Mouse (Mus musculus): ENCODE results near the gene Tmem151a. TPM values are rescaled to one million over a fixed set of nuclear protein-coding genes. Genes with fewer than 3 reads are reported as not detected.

Tmem151a gene
- polyA plus RNA-seq, 1 experiment: 146 TPM

DNA sequence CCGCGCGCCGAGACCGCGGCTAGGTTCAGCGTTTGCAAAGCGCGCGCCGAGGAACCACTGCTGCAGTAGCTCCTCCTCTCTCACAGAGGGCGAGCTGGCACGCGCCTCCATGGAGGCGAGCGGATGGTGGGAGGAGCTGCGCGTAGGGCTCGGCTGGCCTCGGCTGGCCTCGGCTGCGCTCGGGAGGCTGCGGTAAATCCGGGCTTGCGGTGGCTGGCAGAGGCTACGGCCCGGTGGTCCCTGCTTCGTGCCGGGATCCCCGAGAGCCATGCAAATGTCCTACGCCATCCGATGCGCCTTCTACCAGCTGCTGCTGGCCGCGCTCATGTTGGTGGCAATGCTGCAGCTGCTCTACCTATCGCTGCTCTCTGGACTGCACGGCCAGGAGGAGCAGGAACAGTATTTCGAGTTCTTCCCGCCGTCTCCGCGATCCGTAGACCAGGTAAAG lies 46.6 kb downstream of the Tmem151a start, which contains the start of the genes B4gat1 and AC124502.3:
Gene B4gat1, plus strand, starts transcription at position 118 of the 448 bp plus-strand sequence.
Gene AC124502.3, plus strand, starts transcription at position 183 of the 448 bp plus-strand sequence.
- peak; percentile 83 for TF ChIP-seq POLR2A (IDR thresholded peaks at IDR 0.05; ENCODE audit: extremely low read depth, insufficient read depth, low read length)
- TF ChIP-seq CTCF (IDR thresholded peaks at IDR 0.05; ENCODE audit: extremely low read depth, insufficient read depth, low read length): no peak
- peak within 1 kb of the TSS; percentile 62 for H3K27ac ChIP-seq (ENCODE audit: insufficient read depth, low read length)
- H3K4me3 ChIP-seq (ENCODE audit: insufficient read depth, low read length): peak within 1 kb of the TSS; percentile 65
- no peaks in the 10 kb centered on the region for H3K4me1 ChIP-seq (ENCODE audit: control insufficient read depth, insufficient read depth, low read length)

DNA sequence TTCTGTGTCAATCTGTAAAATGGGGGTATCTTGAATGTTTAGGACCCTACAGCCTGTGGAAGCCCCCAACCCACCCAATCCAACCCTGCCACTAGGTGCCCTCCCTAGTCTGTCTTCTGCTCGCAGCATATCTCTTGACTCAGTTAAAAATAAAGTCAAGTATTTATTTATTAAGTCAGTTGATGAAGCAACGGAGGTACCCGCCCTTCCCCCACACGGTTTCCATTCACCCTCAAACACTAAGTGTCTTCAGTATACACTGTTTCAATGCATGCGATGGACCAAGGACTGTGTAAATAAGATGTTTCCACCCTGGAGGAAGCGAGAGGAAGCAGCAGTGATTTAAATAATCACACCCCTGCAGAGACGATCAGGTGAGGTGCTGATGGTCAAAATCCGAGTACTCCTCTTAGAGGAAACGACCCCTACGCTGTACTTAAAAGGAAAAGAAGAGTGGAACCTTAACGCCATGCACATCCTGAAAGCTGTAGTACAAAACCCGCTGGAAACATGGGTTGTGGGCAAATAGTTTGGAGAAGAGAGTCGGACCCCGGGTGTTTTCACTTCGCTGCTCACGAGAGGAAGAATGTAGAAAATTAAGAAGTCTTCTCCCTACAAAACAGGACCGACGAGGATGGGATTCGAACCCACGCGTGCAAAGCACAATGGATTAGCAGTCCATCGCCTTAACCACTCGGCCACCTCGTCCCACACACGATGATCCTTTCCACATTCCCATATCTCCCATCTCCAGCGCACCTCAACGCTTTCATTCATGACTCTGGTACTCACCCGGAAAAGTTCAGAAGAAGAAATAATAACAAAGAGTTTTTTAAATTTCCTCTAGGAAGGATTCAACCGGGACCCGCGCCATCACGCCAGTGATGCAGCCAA lies 47.4 kb downstream of the Tmem151a start:
- no peak overlapping the region for H3K27ac ChIP-seq (ENCODE audit: insufficient read depth, low read length)
- no peaks in the 10 kb centered on the region for H3K4me1 ChIP-seq (ENCODE audit: control insufficient read depth, insufficient read depth, low read length)
- TF ChIP-seq POLR2A (IDR thresholded peaks at IDR 0.05; ENCODE audit: extremely low read depth, insufficient read depth, low read length): no peak
- no peak for TF ChIP-seq CTCF (IDR thresholded peaks at IDR 0.05; ENCODE audit: extremely low read depth, insufficient read depth, low read length)
- peak overlapping the region; percentile 65 for H3K4me3 ChIP-seq (ENCODE audit: insufficient read depth, low read length)

DNA sequence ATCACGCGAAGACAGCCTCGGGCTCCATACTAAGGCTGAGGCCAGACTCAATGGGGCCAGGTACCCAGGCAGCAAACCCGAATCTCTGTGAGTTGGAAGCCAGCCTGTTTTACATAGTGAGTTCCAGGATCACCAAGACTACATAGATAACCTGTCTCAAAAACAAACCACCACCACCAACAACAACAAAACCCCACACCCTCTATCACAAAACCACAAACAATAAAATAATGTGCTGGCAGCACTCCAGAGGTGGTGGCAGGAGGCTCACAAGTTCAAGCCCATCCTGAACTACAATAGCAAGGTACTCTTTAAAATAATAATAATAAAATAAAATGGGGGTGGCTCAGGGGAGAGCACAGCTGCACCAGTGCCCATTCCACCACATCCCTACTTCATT lies 48.8 kb downstream of the Tmem151a start:
- Histone ChIP-seq H3K4me1 (ENCODE audit: control insufficient read depth, insufficient read depth, low read length) (no peaks in the 10 kb centered on the region), H3K27ac (ENCODE audit: insufficient read depth, low read length) (no peak overlapping the region), H3K4me3 (ENCODE audit: insufficient read depth, low read length) (no peak overlapping the region)
- no peak for TF ChIP-seq CTCF (IDR thresholded peaks at IDR 0.05; ENCODE audit: extremely low read depth, insufficient read depth, low read length)
- no peak for TF ChIP-seq POLR2A (IDR thresholded peaks at IDR 0.05; ENCODE audit: extremely low read depth, insufficient read depth, low read length)

DNA sequence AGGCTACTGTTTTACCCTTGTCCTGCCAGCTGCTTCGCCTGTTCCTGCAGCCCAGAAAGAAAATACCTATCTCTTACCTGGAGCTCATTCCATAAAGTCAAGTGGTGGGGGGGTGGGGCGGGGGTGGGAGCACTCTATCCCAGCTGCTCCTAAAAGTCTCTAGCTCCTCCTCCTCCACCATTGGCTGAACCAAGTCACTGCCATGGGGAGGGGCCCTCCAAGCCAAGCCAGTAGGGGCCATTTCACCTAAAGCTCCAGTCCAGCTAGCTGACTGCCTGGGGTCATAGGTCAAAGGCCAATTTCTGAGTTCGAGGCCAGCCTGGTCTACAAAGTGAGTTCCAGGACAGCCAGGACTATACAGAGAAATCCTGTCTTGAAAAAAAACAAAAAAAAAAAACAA lies 52.6 kb downstream of the Tmem151a start:
- H3K4me3 ChIP-seq (ENCODE audit: insufficient read depth, low read length): no peak overlapping the region
- no peak overlapping the region for H3K27ac ChIP-seq (ENCODE audit: insufficient read depth, low read length)
- H3K4me1 ChIP-seq (ENCODE audit: control insufficient read depth, insufficient read depth, low read length): no peaks in the 10 kb centered on the region
- no peak for TF ChIP-seq POLR2A (IDR thresholded peaks at IDR 0.05; ENCODE audit: extremely low read depth, insufficient read depth, low read length)
- TF ChIP-seq CTCF (IDR thresholded peaks at IDR 0.05; ENCODE audit: extremely low read depth, insufficient read depth, low read length): no peak

DNA sequence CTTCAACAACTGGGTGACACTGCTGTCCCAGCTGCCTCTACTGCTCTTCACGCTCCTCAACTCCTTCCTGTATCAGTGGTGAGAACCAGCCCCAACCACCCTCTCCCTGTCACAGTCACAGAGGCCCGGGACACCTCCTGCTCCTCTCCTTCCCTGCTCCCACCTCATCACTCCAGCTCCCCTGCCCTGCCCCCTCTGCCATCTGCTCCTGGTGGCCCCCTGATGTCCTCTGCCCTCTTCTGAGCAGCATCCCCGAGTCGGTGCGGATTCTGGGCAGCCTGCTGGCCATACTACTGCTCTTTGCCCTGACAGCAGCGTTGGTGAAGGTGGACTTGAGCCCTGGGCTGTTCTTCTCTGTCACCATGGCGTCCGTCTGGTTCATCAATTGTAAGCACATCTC lies 59.2 kb downstream of the Tmem151a start:
- no peak for TF ChIP-seq CTCF (IDR thresholded peaks at IDR 0.05; ENCODE audit: extremely low read depth, insufficient read depth, low read length)
- TF ChIP-seq POLR2A (IDR thresholded peaks at IDR 0.05; ENCODE audit: extremely low read depth, insufficient read depth, low read length): no peak
- Histone ChIP-seq H3K27ac (ENCODE audit: insufficient read depth, low read length) (no peak overlapping the region), H3K4me3 (ENCODE audit: insufficient read depth, low read length) (no peak overlapping the region), H3K4me1 (ENCODE audit: control insufficient read depth, insufficient read depth, low read length) (no peaks in the 10 kb centered on the region)

DNA sequence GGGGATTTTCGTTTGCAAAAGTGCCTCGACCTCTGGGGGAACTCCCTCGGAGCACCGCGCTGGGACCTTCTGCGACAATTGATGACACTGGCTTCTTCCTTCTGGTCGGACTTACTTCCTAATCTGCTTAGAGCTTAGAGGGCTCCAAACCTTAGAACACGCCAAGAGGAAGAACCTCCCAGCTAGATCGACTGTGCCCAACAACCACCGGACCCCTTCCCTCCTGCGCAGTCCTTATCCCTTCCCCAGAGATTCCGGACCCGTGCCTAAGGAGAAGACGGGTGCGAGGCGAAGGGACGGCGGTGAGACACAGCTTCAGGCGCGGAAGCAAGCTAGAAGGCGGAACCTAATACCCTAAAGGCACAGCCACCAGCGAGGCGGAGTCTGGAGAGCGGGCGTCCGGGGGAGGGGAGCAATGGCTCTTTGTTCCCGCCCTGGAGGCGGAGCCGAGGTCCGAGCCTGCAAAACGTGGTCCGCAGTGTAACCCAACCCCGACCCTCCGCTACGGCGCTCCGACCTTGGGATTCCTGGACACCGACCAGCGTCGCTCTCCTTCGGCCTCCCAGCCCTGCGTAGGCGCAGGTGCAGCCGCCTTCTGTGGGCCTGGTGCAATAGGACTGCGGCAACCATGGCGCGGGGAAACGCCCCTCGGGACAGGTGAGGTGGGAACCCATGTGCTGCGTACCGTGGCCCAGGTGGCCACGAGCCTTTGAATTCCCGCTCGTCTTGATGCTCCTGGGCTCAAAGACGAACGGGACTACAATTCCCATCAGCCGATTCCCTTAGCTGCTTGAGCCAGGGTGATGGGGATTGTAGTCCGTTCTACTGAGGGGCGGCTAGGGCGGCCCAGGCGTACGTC lies 61.5 kb downstream of the Tmem151a start, which contains the start of gene Slc29a2:
Gene Slc29a2, plus strand, starts transcription at position 240 of the 859 bp plus-strand sequence.
- Histone ChIP-seq H3K4me3 (ENCODE audit: insufficient read depth, low read length) (peak within 1 kb of the TSS; percentile 63), H3K27ac (ENCODE audit: insufficient read depth, low read length) (peak within 1 kb of the TSS; percentile 75), H3K4me1 (ENCODE audit: control insufficient read depth, insufficient read depth, low read length) (no peaks in the 10 kb centered on the region)
- TF ChIP-seq POLR2A (IDR thresholded peaks at IDR 0.05; ENCODE audit: extremely low read depth, insufficient read depth, low read length) (peak; percentile 72; the same call in 1 of the 2 replicates), CTCF (IDR thresholded peaks at IDR 0.05; ENCODE audit: extremely low read depth, insufficient read depth, low read length) (no peak)

DNA sequence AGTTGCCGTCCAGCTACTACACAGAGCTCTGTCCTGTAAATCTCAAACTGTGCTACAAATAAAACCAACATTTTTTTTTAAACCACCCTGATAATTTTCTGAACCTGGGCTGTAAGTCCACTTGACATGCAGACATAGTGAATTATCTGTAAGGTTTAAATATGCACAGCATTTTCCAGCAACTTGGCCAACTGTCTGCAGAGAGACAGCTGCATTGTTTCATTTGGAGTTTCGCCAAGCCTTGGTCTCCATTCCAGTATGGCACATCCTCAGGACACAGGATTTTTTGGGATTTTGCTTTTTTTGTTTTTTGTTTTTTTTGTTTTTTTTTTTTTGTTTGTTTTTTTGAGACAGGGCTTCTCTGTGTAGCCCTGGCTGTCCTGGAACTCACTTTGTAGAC lies 63.9 kb downstream of the Tmem151a start:
- Histone ChIP-seq H3K27ac (ENCODE audit: insufficient read depth, low read length) (no peak overlapping the region), H3K4me3 (ENCODE audit: insufficient read depth, low read length) (no peak overlapping the region), H3K4me1 (ENCODE audit: control insufficient read depth, insufficient read depth, low read length) (no peaks in the 10 kb centered on the region)
- TF ChIP-seq CTCF (IDR thresholded peaks at IDR 0.05; ENCODE audit: extremely low read depth, insufficient read depth, low read length): no peak
- TF ChIP-seq POLR2A (IDR thresholded peaks at IDR 0.05; ENCODE audit: extremely low read depth, insufficient read depth, low read length): no peak

Other genes starting within 250 kb of the Tmem151a start
- gene Ccs, start 246.2 kb downstream of the Tmem151a start, polyA plus RNA-seq (2012; rRNA removed): 48.7 and 49.1 TPM in 2 replicates
- gene Ccdc87, start 246.2 kb downstream of the Tmem151a start, polyA plus RNA-seq (2012; rRNA removed): 2.0 and 2.1 TPM in 2 replicates
- gene Ctsf, start 230.4 kb downstream of the Tmem151a start, polyA plus RNA-seq (2012; rRNA removed): 133 and 142 TPM in 2 replicates
- 0.79 and 0.87 TPM in 2 replicates for gene Actn3, start 207.6 kb downstream of the Tmem151a start, polyA plus RNA-seq (2012; rRNA removed)
- 41.3 and 47.9 TPM in 2 replicates for gene Zdhhc24, start 206.9 kb downstream of the Tmem151a start, polyA plus RNA-seq (2012; rRNA removed)
- gene Bbs1, start 178.9 kb downstream of the Tmem151a start, polyA plus RNA-seq (2012; rRNA removed): 28.5 and 32.7 TPM in 2 replicates
- gene Dpp3, start 157.2 kb downstream of the Tmem151a start, polyA plus RNA-seq (2012; rRNA removed): 51.5 and 54.5 TPM in 2 replicates
- 15.8 and 19.5 TPM in 2 replicates for gene Peli3, start 142.4 kb downstream of the Tmem151a start, polyA plus RNA-seq (2012; rRNA removed)
- gene Mrpl11, start 123.4 kb downstream of the Tmem151a start, polyA plus RNA-seq (2012; rRNA removed): 70.5 and 74.8 TPM in 2 replicates
- gene Npas4, start 95.2 kb downstream of the Tmem151a start, polyA plus RNA-seq (2012; rRNA removed): 16.8 and 20.6 TPM in 2 replicates
- gene Slc29a2, start 61.7 kb downstream of the Tmem151a start, polyA plus RNA-seq (2012; rRNA removed): 19.8 and 21.5 TPM in 2 replicates
- 106 and 111 TPM in 2 replicates for gene B4gat1, start 46.7 kb downstream of the Tmem151a start, polyA plus RNA-seq (2012; rRNA removed)
- gene AC124502.3, start 46.6 kb downstream of the Tmem151a start, polyA plus RNA-seq (2012; rRNA removed): 4.8 and 6.8 TPM in 2 replicates
- gene Brms1, start 44.2 kb downstream of the Tmem151a start, polyA plus RNA-seq (2012; rRNA removed): 29.1 and 34.8 TPM in 2 replicates
- 68.7 and 69.0 TPM in 2 replicates for gene Rin1, start 35.0 kb downstream of the Tmem151a start, polyA plus RNA-seq (2012; rRNA removed)
- gene Cd248, start 17.5 kb downstream of the Tmem151a start, polyA plus RNA-seq (2012; rRNA removed): 5.8 and 6.3 TPM in 2 replicates
- gene Yif1a, start 3.0 kb upstream of the Tmem151a start, polyA plus RNA-seq (2012; rRNA removed): 54.7 and 56.2 TPM in 2 replicates
- gene Cnih2, start 13.0 kb upstream of the Tmem151a start, polyA plus RNA-seq (2012; rRNA removed): 399 and 461 TPM in 2 replicates
- 197 and 202 TPM in 2 replicates for gene Rab1b, start 21.5 kb upstream of the Tmem151a start, polyA plus RNA-seq (2012; rRNA removed)
- gene Klc2, start 33.0 kb upstream of the Tmem151a start, polyA plus RNA-seq (2012; rRNA removed): 234 and 242 TPM in 2 replicates
- gene Pacs1, start 187.6 kb upstream of the Tmem151a start, polyA plus RNA-seq (2012; rRNA removed): 47.0 and 47.8 TPM in 2 replicates
- 151 and 159 TPM in 2 replicates for gene Sf3b2, start 209.9 kb upstream of the Tmem151a start, polyA plus RNA-seq (2012; rRNA removed)
- gene Gal3st3, start 212.8 kb upstream of the Tmem151a start, polyA plus RNA-seq (2012; rRNA removed): 61.9 and 62.3 TPM in 2 replicates

Data from cortical plate, adult 2 months (tissue).